Mouse (Mus musculus): ENCODE results near the gene Naa15. TPM values are rescaled to one million over a fixed set of nuclear protein-coding genes. Genes with fewer than 3 reads are reported as not detected.

The Naa15 gene
- polyA plus RNA-seq, 1 experiment from 2014 or later: 45.7 TPM

- no peaks in the 10 kb centered on the region for H3K4me1 ChIP-seq (ENCODE audit: control insufficient read depth, insufficient read depth, low read length)
- no peak overlapping the region for H3K27ac ChIP-seq (ENCODE audit: low read length)
- no peaks in the 10 kb centered on the region for H3K36me3 ChIP-seq (ENCODE audit: control insufficient read depth, insufficient read depth, low read length)
- no peak for ATAC-seq (ENCODE audit: insufficient number of reproducible peaks, insufficient read depth, low FRiP score, low read depth)
- H3K27me3 ChIP-seq (ENCODE audit: control insufficient read depth, insufficient read depth, low read length): no peaks in the 10 kb centered on the region
- 0 out of 2 replicates have a peak overlapping the region, but pooled peaks have one; percentile 10 for H3K9ac ChIP-seq (replicated peaks; ENCODE audit: low read depth, low read length)
- peak overlapping the region; percentile 42 for H3K4me2 ChIP-seq (replicated peaks; ENCODE audit: low read depth, low read length)
- H3K9me3 ChIP-seq (ENCODE audit: control insufficient read depth, low read depth, low read length): no peaks in the 10 kb centered on the region
- peak overlapping the region; percentile 32 for H3K4me3 ChIP-seq (ENCODE audit: low read depth, low read length)
- 27% methylated on average over 31 of the region's 31 CpGs for WGBS
Observed at GRCm38 (mm10) chr3:51377878-51378664, 36.9 kb upstream of the Naa15 start.

- WGBS: 75% methylated on average over 3 of the region's 3 CpGs
Observed at GRCm38 (mm10) chr3:51378665-51378946, 36.3 kb upstream of the Naa15 start.

GRCm38 (mm10) chr3:51379786-51380659 lies 34.9 kb upstream of the Naa15 start:
- Histone ChIP-seq H3K4me1 (ENCODE audit: control insufficient read depth, insufficient read depth, low read length) (no peaks in the 10 kb centered on the region), H3K4me2 (replicated peaks; ENCODE audit: low read depth, low read length) (no peak overlapping the region), H3K36me3 (ENCODE audit: control insufficient read depth, insufficient read depth, low read length) (no peaks in the 10 kb centered on the region), H3K27me3 (ENCODE audit: control insufficient read depth, insufficient read depth, low read length) (no peaks in the 10 kb centered on the region), H3K9me3 (ENCODE audit: control insufficient read depth, low read depth, low read length) (no peaks in the 10 kb centered on the region), H3K4me3 (ENCODE audit: low read depth, low read length) (no peak overlapping the region), H3K9ac (replicated peaks; ENCODE audit: low read depth, low read length) (no peak overlapping the region), H3K27ac (ENCODE audit: low read length) (no peak overlapping the region)
- no peak for ATAC-seq (ENCODE audit: insufficient number of reproducible peaks, insufficient read depth, low FRiP score, low read depth)
- WGBS: 73% methylated on average over 5 of the region's 5 CpGs

More at GRCm38 (mm10) chr3:51378665-51378946, 36.3 kb upstream of the Naa15 start:
- peak overlapping the region; percentile 42 for H3K4me2 ChIP-seq (replicated peaks; ENCODE audit: low read depth, low read length)
- no peaks in the 10 kb centered on the region for H3K27me3 ChIP-seq (ENCODE audit: control insufficient read depth, insufficient read depth, low read length)
- 0 out of 2 replicates have a peak overlapping the region, but pooled peaks have one; percentile 32 for H3K4me3 ChIP-seq (ENCODE audit: low read depth, low read length)
- H3K9ac ChIP-seq (replicated peaks; ENCODE audit: low read depth, low read length): no peak overlapping the region
- no peaks in the 10 kb centered on the region for H3K9me3 ChIP-seq (ENCODE audit: control insufficient read depth, low read depth, low read length)
- no peaks in the 10 kb centered on the region for H3K36me3 ChIP-seq (ENCODE audit: control insufficient read depth, insufficient read depth, low read length)
- H3K4me1 ChIP-seq (ENCODE audit: control insufficient read depth, insufficient read depth, low read length): no peaks in the 10 kb centered on the region
- no peak for ATAC-seq (ENCODE audit: insufficient number of reproducible peaks, insufficient read depth, low FRiP score, low read depth)
- H3K27ac ChIP-seq (ENCODE audit: low read length): no peak overlapping the region

- Histone ChIP-seq H3K4me1 (ENCODE audit: control insufficient read depth, insufficient read depth, low read length) (no peaks in the 10 kb centered on the region), H3K4me3 (ENCODE audit: low read depth, low read length) (no peak overlapping the region), H3K9me3 (ENCODE audit: control insufficient read depth, low read depth, low read length) (no peaks in the 10 kb centered on the region), H3K36me3 (ENCODE audit: control insufficient read depth, insufficient read depth, low read length) (no peaks in the 10 kb centered on the region), H3K9ac (replicated peaks; ENCODE audit: low read depth, low read length) (no peak overlapping the region), H3K4me2 (replicated peaks; ENCODE audit: low read depth, low read length) (no peak overlapping the region), H3K27ac (ENCODE audit: low read length) (no peak overlapping the region), H3K27me3 (ENCODE audit: control insufficient read depth, insufficient read depth, low read length) (no peaks in the 10 kb centered on the region)
- ATAC-seq (ENCODE audit: insufficient number of reproducible peaks, insufficient read depth, low FRiP score, low read depth): no peak
- WGBS: 68% methylated on average over 2 of the region's 5 CpGs
Observed at GRCm38 (mm10) chr3:51380660-51381014, 34.3 kb upstream of the Naa15 start.

GRCm38 (mm10) chr3:51383409-51383808 lies 31.5 kb upstream of the Naa15 start:
- 74% methylated on average over 12 of the region's 12 CpGs for WGBS
- H3K4me3 ChIP-seq (ENCODE audit: low read depth, low read length): no peak overlapping the region
- ATAC-seq (ENCODE audit: insufficient number of reproducible peaks, insufficient read depth, low FRiP score, low read depth): no peak
- H3K27ac ChIP-seq (ENCODE audit: low read length): no peak overlapping the region
- no peaks in the 10 kb centered on the region for H3K36me3 ChIP-seq (ENCODE audit: control insufficient read depth, insufficient read depth, low read length)
- no peak overlapping the region for H3K4me2 ChIP-seq (replicated peaks; ENCODE audit: low read depth, low read length)
- H3K9ac ChIP-seq (replicated peaks; ENCODE audit: low read depth, low read length): no peak overlapping the region
- no peaks in the 10 kb centered on the region for H3K9me3 ChIP-seq (ENCODE audit: control insufficient read depth, low read depth, low read length)
- H3K4me1 ChIP-seq (ENCODE audit: control insufficient read depth, insufficient read depth, low read length): no peaks in the 10 kb centered on the region
- no peaks in the 10 kb centered on the region for H3K27me3 ChIP-seq (ENCODE audit: control insufficient read depth, insufficient read depth, low read length)

GRCm38 (mm10) chr3:51386441-51387133 lies 28.4 kb upstream of the Naa15 start:
- H3K4me2 ChIP-seq (replicated peaks; ENCODE audit: low read depth, low read length): no peak overlapping the region
- no peaks in the 10 kb centered on the region for H3K36me3 ChIP-seq (ENCODE audit: control insufficient read depth, insufficient read depth, low read length)
- no peak overlapping the region for H3K4me3 ChIP-seq (ENCODE audit: low read depth, low read length)
- no peak overlapping the region for H3K9ac ChIP-seq (replicated peaks; ENCODE audit: low read depth, low read length)
- H3K27me3 ChIP-seq (ENCODE audit: control insufficient read depth, insufficient read depth, low read length): no peaks in the 10 kb centered on the region
- no peak overlapping the region for H3K27ac ChIP-seq (ENCODE audit: low read length)
- ATAC-seq (ENCODE audit: insufficient number of reproducible peaks, insufficient read depth, low FRiP score, low read depth): no peak
- 50% methylated on average over 12 of the region's 12 CpGs for WGBS
- H3K4me1 ChIP-seq (ENCODE audit: control insufficient read depth, insufficient read depth, low read length): no peaks in the 10 kb centered on the region
- H3K9me3 ChIP-seq (ENCODE audit: control insufficient read depth, low read depth, low read length): no peaks in the 10 kb centered on the region

- Histone ChIP-seq H3K4me2 (replicated peaks; ENCODE audit: low read depth, low read length) (no peak overlapping the region), H3K27me3 (ENCODE audit: control insufficient read depth, insufficient read depth, low read length) (no peaks in the 10 kb centered on the region), H3K9me3 (ENCODE audit: control insufficient read depth, low read depth, low read length) (no peaks in the 10 kb centered on the region), H3K4me3 (ENCODE audit: low read depth, low read length) (no peak overlapping the region), H3K9ac (replicated peaks; ENCODE audit: low read depth, low read length) (no peak overlapping the region), H3K4me1 (ENCODE audit: control insufficient read depth, insufficient read depth, low read length) (no peaks in the 10 kb centered on the region), H3K36me3 (ENCODE audit: control insufficient read depth, insufficient read depth, low read length) (no peaks in the 10 kb centered on the region), H3K27ac (ENCODE audit: low read length) (no peak overlapping the region)
- 73% methylated on average over 3 of the region's 3 CpGs for WGBS
- ATAC-seq (ENCODE audit: insufficient number of reproducible peaks, insufficient read depth, low FRiP score, low read depth): no peak
Observed at GRCm38 (mm10) chr3:51387134-51387451, 27.9 kb upstream of the Naa15 start.

GRCm38 (mm10) chr3:51387868-51388381 lies 27.0 kb upstream of the Naa15 start:
- Histone ChIP-seq H3K4me1 (ENCODE audit: control insufficient read depth, insufficient read depth, low read length) (no peaks in the 10 kb centered on the region), H3K9me3 (ENCODE audit: control insufficient read depth, low read depth, low read length) (no peaks in the 10 kb centered on the region), H3K4me2 (replicated peaks; ENCODE audit: low read depth, low read length) (no peak overlapping the region), H3K27ac (ENCODE audit: low read length) (no peak overlapping the region), H3K27me3 (ENCODE audit: control insufficient read depth, insufficient read depth, low read length) (no peaks in the 10 kb centered on the region), H3K9ac (replicated peaks; ENCODE audit: low read depth, low read length) (no peak overlapping the region), H3K4me3 (ENCODE audit: low read depth, low read length) (no peak overlapping the region), H3K36me3 (ENCODE audit: control insufficient read depth, insufficient read depth, low read length) (no peaks in the 10 kb centered on the region)
- ATAC-seq (ENCODE audit: insufficient number of reproducible peaks, insufficient read depth, low FRiP score, low read depth): no peak
- 73% methylated on average over 8 of the region's 8 CpGs for WGBS
